Mouse (Mus musculus) stomach, embryonic 16.5 days (tissue): ENCODE data around the gene Hspbp1. TPM values are rescaled to one million over a fixed set of nuclear protein-coding genes. Genes with fewer than 3 reads are reported as not detected.
A peak's percentile ranks its signal among the peaks of the same experiment; 100 is the strongest.

Source experiments
- ATAC-seq: fragments of 200-750 bp; cut with Nextera tagmentation; 2 replicates; pipeline ENCODE4 v1.8.0; 2017; ENCODE audit warnings: moderate number of reproducible peaks, moderate TSS enrichment; ENCODE audit not compliant: insufficient read depth, low FRiP score
- H3K27ac ChIP-seq: fragments of 300-500 bp; sonication (generic); 2 replicates; pipeline ENCODE4 v1.5.1; 2014; ENCODE audit warnings: low read length
- H3K27me3 ChIP-seq: fragments of 300-500 bp; sonication (generic); 2 replicates; pipeline ENCODE4 v1.6.1; 2014; ENCODE audit warnings: low read length, control low read depth, mixed read lengths; ENCODE audit not compliant: control insufficient read depth, insufficient read depth
- H3K36me3 ChIP-seq: fragments of 300-500 bp; sonication (generic); 2 replicates; pipeline ENCODE4 v1.6.1; 2014; ENCODE audit warnings: low read length; ENCODE audit not compliant: control insufficient read depth, insufficient read depth
- H3K4me1 ChIP-seq: fragments of 300-500 bp; sonication (generic); 2 replicates; pipeline ENCODE4 v1.6.1; 2014; ENCODE audit warnings: low read length, control low read depth, mixed read lengths; ENCODE audit not compliant: control insufficient read depth, insufficient read depth
- H3K4me2 ChIP-seq: fragments of 300-500 bp; sonication (generic); 2 replicates; pipeline ENCODE4 v1.6.1; 2014; ENCODE audit warnings: low read depth, low read length, mixed read lengths
- H3K4me3 ChIP-seq: fragments of 300-500 bp; sonication (generic); replicated peaks from 2 replicates; pipeline ENCODE4 v1.5.1; 2014; ENCODE audit warnings: mild to moderate bottlenecking, low read length
- H3K9ac ChIP-seq: fragments of 300-500 bp; sonication (generic); 2 replicates; pipeline ENCODE4 v1.6.1; 2014; ENCODE audit warnings: low read length
- H3K9me3 ChIP-seq: fragments of 300-500 bp; sonication (generic); replicated peaks from 2 replicates; pipeline ENCODE4 v1.6.1; 2016; ENCODE audit warnings: low read length, control low read depth; ENCODE audit not compliant: control insufficient read depth
- WGBS: fragments of 180-500 bp; shearing (Covaris S2); extraction: QIAGEN DNeasy Blood & Tissue Kit; methylation state at CpG from one replicate; pipeline ENCODE4 v1.1.7; 2014; 5-methylcytosine and 5-hydroxymethylcytosine counted together
- polyA plus RNA-seq: library from polyadenylated mRNA; unstranded; fragments of >200 nt; fragmentation: Nextera tagmentation; extraction: Ambion mirVana; gene quantifications from 2 replicates; pipeline ENCODE4 v1.2.1, GENCODE M21; 2015

The Hspbp1 gene
- polyA plus RNA-seq, 1 experiment from 2014 or later: 88.0 TPM

DNA sequence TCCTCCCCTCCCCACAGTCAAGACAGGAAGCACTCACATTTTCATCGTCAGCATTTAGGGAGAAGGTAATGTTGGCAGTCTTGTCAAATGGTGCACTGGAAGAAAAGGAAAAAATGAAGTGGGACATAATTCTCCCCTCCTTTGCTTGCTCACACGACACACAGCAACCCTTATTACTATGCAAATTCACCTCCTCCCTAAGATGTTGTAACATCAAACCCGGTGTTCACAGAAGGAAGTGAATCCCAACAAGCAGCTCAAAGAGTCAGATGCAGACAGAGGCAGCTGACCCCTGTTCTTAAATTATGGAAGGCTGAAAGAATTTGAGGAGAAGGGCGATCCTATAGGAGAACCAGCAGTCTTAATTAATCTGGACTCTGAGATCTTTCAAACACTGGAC lies 48.7 kb downstream of the Hspbp1 start:
- ATAC-seq: no peak
- H3K4me1 ChIP-seq: no peaks in the 10 kb centered on the region
- peaks cover 23% of the 10 kb centered on the region; the same call in 1 of the 2 replicates for H3K36me3 ChIP-seq
- 86% methylated on average over 4 of the region's 4 CpGs for WGBS
- no peak overlapping the region for H3K27ac ChIP-seq
- no peaks in the 10 kb centered on the region for H3K27me3 ChIP-seq
- H3K4me3 ChIP-seq: no peak overlapping the region
- H3K9ac ChIP-seq: no peak overlapping the region
- no peak overlapping the region for H3K4me2 ChIP-seq
- H3K9me3 ChIP-seq: no peaks in the 10 kb centered on the region

DNA sequence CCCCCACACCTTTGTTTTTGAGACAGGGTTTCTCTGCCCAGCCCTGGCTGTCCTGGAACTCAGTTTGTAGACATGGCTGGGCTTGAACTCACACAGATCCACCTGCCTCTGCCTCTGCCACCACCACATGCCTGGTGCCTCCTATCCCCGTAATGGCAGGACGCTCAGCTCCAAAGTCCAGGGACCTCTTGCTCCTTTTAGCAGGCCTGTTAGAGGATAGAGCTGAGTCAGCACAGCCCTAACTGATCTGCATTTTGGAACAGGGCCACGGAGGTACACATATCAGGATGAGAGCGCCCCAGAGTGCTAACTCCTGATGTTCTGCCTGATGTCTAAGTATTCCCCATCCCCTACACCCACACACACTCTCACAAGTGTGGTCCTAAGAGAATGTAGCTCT lies 53.8 kb downstream of the Hspbp1 start, which contains the start of gene Tmem86b:
TSS of gene Tmem86b (minus strand) at position 392 of the 400 bp plus-strand sequence.
- H3K4me2 ChIP-seq: no peak within 1 kb of the TSS

DNA sequence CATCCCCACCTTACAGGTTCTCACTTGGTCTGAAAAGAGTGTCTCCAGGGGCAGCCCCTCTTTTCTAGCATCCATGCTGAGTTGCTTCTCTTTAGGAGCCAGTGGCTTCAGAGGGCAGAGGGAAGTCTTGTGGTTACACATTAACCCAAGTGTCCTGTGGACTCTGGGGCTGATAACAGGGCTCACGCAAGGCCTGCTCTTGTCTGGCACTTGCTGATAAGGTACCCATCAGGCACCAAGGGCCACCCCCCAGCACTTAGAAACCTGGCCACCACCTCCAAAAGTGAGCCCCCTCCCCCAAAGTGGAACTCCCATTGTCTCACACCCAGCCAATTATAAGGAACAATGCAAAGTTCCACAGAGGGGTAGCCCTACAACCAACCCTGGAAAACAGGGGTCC lies 54.7 kb downstream of the Hspbp1 start:
- 78% methylated on average over 1 of the region's 1 CpGs for WGBS
- H3K4me2 ChIP-seq: no peak overlapping the region
- no peaks in the 10 kb centered on the region for H3K9me3 ChIP-seq
- H3K36me3 ChIP-seq: 0 out of 2 replicates have a peak, but pooled peaks cover 12% of the 10 kb centered on the region
- H3K27me3 ChIP-seq: no peaks in the 10 kb centered on the region
- H3K4me1 ChIP-seq: no peaks in the 10 kb centered on the region
- peak; percentile 51; the same call in 1 of the 2 replicates for ATAC-seq
- H3K9ac ChIP-seq: no peak overlapping the region
- no peak overlapping the region for H3K4me3 ChIP-seq
- H3K27ac ChIP-seq: no peak overlapping the region

More for the DNA sequence above, 53.8 kb downstream of the Hspbp1 start, which contains the start of gene Tmem86b:
- H3K27ac ChIP-seq: no peak within 1 kb of the TSS
- H3K36me3 ChIP-seq: 0 out of 2 replicates have a peak, but pooled peaks cover 12% of the 10 kb centered on the region
- no peaks in the 10 kb centered on the region for H3K4me1 ChIP-seq
- H3K9me3 ChIP-seq: no peaks in the 10 kb centered on the region
- no peak within 1 kb of the TSS for H3K4me3 ChIP-seq
- ATAC-seq: peak; percentile 38; the same call in 1 of the 2 replicates
- no peak within 1 kb of the TSS for H3K9ac ChIP-seq
- no peaks in the 10 kb centered on the region for H3K27me3 ChIP-seq
- WGBS: 85% methylated on average over 4 of the region's 4 CpGs

DNA sequence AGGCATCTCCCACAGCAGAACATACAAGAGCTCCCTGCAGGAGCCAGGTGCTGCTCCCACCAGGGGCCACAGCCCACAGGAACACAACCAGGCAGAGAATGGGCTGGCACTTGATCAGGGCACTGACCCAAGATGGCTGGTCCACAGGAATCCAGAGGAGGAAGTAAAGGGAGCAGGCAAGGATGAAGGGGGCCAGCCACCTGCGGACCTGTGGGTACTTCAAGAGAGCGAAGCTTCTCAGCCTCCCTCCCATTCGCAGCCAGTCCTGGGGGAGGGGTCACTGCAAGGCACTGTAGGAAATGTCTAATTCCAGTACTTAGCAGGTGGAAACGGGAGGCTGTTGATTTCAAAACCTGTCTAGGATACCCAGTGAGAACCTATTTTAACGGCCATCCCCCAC lies 55.3 kb downstream of the Hspbp1 start:
- Histone ChIP-seq H3K4me3 (no peak overlapping the region), H3K27ac (no peak overlapping the region), H3K36me3 (0 out of 2 replicates have a peak, but pooled peaks cover 12% of the 10 kb centered on the region), H3K9ac (no peak overlapping the region), H3K9me3 (no peaks in the 10 kb centered on the region), H3K4me2 (no peak overlapping the region), H3K27me3 (no peaks in the 10 kb centered on the region), H3K4me1 (no peaks in the 10 kb centered on the region)
- ATAC-seq: no peak
- 81% methylated on average over 5 of the region's 5 CpGs for WGBS

DNA sequence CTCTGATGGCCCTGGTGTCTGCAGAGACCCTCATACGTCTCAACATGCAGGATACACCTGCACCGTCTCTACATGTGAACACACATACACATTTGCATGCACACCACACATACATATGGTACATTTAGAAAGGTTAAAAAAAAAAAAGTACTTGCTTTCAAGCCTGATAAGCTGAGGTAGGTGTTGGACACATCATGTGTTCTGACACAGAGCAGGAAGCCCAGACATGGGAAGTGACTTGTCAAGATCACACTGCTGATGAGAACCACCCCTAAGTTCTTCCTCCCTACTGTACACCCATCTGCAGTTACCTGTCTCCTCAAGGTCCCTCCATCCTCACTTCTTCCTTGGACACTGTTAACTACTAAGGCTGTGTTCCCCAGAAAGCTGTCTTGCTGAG lies 58.9 kb downstream of the Hspbp1 start:
- Histone ChIP-seq H3K9ac (no peak overlapping the region), H3K4me2 (no peak overlapping the region), H3K36me3 (no peaks in the 10 kb centered on the region), H3K27me3 (no peaks in the 10 kb centered on the region), H3K27ac (no peak overlapping the region), H3K4me3 (no peak overlapping the region), H3K9me3 (no peaks in the 10 kb centered on the region), H3K4me1 (no peaks in the 10 kb centered on the region)
- WGBS: 85% methylated on average over 2 of the region's 2 CpGs
- no peak for ATAC-seq

DNA sequence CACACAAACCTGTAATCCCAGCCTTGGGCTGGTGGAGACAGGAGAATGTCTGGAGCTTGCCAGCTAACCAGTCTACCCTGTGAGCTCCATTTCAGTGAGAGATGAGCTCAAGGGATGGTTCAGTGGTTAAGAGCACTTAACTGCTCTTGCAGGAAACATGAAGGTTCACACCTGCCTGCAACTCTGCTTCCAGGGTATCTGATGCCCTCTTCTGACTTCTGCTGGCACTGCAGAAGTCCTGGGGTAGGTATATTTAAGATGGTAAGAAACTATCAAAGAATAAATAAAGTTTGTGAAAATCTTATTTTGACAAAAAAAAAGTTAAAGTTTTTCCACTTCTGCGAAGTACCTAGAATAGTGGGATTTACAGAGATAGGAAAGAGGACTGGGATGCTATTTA lies 60.5 kb downstream of the Hspbp1 start:
- 46% methylated on average over 1 of the region's 1 CpGs for WGBS
- Histone ChIP-seq H3K36me3 (no peaks in the 10 kb centered on the region), H3K4me2 (no peak overlapping the region), H3K4me3 (no peak overlapping the region), H3K27ac (no peak overlapping the region), H3K27me3 (no peaks in the 10 kb centered on the region), H3K4me1 (no peaks in the 10 kb centered on the region), H3K9me3 (no peaks in the 10 kb centered on the region), H3K9ac (no peak overlapping the region)
- no peak for ATAC-seq

DNA sequence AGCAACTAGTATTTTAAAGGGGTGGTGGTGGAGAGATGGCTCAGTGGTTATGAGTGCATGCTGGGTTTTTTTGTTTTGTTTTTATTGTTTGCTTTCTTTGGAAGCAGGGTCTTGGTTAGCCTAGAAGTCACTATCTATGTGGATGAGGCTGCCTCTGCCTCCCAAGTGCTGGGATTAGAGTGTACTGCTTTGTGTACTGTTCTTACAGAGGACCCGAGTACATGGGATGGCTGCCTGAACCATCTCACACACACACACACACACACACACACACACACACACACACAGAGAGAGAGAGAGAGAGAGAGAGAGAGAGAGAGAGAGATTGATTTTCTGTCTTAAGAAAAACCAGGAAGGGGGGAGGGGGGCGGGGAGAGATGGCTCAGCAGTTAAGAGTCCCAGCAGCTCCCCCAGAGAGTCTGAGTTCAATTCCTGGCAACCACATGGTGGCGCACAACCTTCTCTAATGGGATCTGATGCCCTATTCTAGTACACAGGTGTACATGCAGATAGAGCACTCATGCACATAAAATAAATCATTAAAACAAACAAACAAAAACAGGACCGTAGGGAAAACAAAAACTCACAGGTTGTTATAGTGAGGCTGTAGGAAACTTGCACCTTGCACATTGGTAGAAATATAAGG lies 61.2 kb downstream of the Hspbp1 start:
- 18% methylated on average over 3 of the region's 4 CpGs for WGBS
- ATAC-seq: no peak; the same call in 1 of the 2 replicates
- Histone ChIP-seq H3K4me3 (no peak overlapping the region), H3K9me3 (no peaks in the 10 kb centered on the region), H3K4me1 (no peaks in the 10 kb centered on the region), H3K9ac (no peak overlapping the region), H3K4me2 (no peak overlapping the region), H3K36me3 (no peaks in the 10 kb centered on the region), H3K27me3 (no peaks in the 10 kb centered on the region), H3K27ac (no peak overlapping the region)

DNA sequence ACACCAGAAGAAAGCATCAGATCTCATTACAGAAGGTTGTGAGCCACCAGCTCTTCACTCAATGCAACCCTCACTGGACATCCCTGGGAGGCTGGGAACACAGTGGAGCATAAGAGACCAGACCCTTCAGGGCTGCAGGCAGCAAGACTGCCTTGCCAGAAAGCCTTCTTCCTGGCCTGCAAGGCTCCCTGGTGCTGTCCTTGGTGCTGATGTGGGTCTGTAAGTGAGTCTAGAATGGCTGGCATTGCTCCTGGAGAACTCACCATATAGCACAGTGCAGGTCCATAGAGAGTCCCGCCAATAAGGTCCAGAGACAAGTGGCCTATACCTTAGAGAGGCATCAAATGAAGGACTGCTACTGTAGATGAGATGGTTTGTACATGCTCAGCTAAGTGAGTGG lies 64.9 kb downstream of the Hspbp1 start:
- Histone ChIP-seq H3K27me3 (no peaks in the 10 kb centered on the region), H3K9me3 (no peaks in the 10 kb centered on the region), H3K36me3 (no peaks in the 10 kb centered on the region), H3K4me2 (no peak overlapping the region), H3K27ac (no peak overlapping the region), H3K9ac (no peak overlapping the region), H3K4me1 (no peaks in the 10 kb centered on the region), H3K4me3 (no peak overlapping the region)
- WGBS: 17% methylated on average over 1 of the region's 1 CpGs
- ATAC-seq: no peak

DNA sequence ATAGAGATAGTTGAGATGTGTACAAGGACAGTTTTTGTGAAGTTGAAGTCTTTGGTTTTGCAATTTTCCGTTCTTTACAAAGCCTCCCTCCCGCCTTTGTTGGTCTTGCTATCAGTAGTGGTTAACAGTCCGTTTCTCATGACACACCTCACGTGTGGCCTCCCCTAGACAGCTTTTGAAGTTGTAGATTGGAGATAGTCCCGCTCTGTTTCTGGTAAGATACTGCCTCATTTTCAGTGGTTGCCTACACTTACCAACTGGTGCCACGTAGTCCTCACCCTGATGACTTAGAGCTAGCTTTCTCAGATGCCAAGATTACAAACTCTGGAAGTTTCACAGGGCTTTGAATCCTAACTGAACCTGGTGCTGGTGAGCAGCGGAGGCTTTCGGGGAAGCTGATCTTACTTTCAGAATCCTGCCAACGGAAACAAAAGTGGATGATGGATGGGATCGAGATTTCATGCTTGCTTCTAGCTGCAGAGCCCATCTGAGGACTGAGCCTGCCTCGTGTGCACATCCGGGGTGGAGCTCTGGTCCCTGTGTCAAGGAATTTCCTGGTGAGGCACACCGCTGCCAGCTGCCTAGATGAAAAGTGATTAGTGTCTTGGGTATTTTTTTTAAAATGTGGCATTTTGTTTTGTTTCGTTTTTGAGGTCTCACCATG lies 71.0 kb downstream of the Hspbp1 start:
- no peak for ATAC-seq
- Histone ChIP-seq H3K4me1 (no peaks in the 10 kb centered on the region), H3K36me3 (no peaks in the 10 kb centered on the region), H3K9me3 (no peaks in the 10 kb centered on the region), H3K27ac (no peak overlapping the region), H3K4me3 (no peak overlapping the region), H3K4me2 (no peak overlapping the region), H3K9ac (no peak overlapping the region), H3K27me3 (no peaks in the 10 kb centered on the region)
- 53% methylated on average over 14 of the region's 14 CpGs for WGBS
